Mouse (Mus musculus): ENCODE measurements around the gene Igf2bp1.

Gene Igf2bp1

DNA sequence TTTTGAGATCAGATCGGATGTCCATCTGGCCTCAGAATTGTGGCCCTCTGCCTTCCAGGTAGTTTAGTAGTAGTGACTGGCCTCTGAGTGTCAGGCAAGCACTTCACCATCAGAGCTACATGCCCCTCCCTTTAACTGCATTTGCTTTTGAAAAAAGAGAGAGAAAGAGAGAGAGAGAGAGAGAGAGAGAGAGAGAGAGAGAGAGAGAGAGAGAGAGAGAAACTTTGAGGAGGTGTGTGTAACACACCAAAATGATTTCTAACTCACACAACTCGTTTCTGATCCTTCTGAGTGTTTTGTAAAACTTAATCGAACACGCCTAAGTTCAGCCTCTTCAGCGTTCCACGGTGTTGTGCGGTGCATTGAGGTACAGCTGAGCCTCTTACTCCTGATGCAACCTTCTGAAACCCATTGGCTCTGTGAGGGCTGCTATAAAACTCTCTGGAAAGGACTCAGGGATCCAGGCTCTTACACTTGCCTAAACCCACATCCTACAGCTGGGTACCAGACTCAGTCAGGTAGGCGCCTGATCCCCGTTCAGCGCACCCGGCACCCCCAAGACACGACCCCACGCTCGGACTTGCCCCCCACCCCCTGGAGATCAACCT is 91.7 kb downstream of the Igf2bp1 start:
- H3K9me3 ChIP-seq (ENCODE audit: low read length), result no peaks in the 10 kb centered on the region
- peaks cover 55% of the 10 kb centered on the region for H3K27me3 ChIP-seq (ENCODE audit: insufficient read depth, low read length)
- peak overlapping the region; percentile 77 for H3K4me3 ChIP-seq (replicated peaks; ENCODE audit: low read length)
- no peaks in the 10 kb centered on the region for H3K36me3 ChIP-seq (ENCODE audit: insufficient read depth, low read length)
- TF ChIP-seq POU5F1 (IDR thresholded peaks at IDR 0.05; ENCODE audit: borderline replicate concordance, low read length) (no peak), CTCF (conservative IDR thresholded peaks at IDR 0.05; ENCODE audit: low read length) (no peak), NANOG (IDR thresholded peaks at IDR 0.05; ENCODE audit: borderline replicate concordance, low read length) (no peak)
- peaks cover 66% of the 10 kb centered on the region for H3K4me1 ChIP-seq (replicated peaks; ENCODE audit: low read depth, low read length)

DNA sequence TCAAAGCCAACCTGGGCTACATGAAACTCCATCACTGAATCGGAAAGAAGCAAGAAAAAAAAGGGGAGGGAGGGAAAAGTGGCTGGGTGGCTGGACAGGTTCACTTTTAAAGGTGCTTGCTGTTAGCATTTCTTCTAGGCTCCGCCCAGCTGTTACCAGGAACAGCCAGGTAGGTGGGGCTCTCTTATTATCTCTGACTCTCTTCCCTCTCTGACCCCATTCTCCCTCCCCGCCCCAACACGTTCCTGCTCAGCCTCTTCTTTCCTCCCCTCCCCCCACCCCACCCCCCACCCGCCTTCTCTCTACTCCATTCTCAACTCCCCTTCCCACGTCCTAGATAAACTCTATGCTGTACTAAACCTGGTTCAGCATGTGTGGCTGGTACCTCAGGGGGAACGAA is 94.2 kb downstream of the Igf2bp1 start:
- H3K4me1 ChIP-seq (replicated peaks; ENCODE audit: low read depth, low read length), result peaks cover 59% of the 10 kb centered on the region
- H3K4me3 ChIP-seq (replicated peaks; ENCODE audit: low read length), result peak overlapping the region; percentile 45
- H3K9me3 ChIP-seq (ENCODE audit: low read length), result no peaks in the 10 kb centered on the region
- H3K36me3 ChIP-seq (ENCODE audit: insufficient read depth, low read length), result no peaks in the 10 kb centered on the region
- peaks cover 39% of the 10 kb centered on the region for H3K27me3 ChIP-seq (ENCODE audit: insufficient read depth, low read length)
- TF ChIP-seq NANOG (IDR thresholded peaks at IDR 0.05; ENCODE audit: borderline replicate concordance, low read length) (no peak), CTCF (conservative IDR thresholded peaks at IDR 0.05; ENCODE audit: low read length) (no peak), POU5F1 (IDR thresholded peaks at IDR 0.05; ENCODE audit: borderline replicate concordance, low read length) (no peak)

DNA sequence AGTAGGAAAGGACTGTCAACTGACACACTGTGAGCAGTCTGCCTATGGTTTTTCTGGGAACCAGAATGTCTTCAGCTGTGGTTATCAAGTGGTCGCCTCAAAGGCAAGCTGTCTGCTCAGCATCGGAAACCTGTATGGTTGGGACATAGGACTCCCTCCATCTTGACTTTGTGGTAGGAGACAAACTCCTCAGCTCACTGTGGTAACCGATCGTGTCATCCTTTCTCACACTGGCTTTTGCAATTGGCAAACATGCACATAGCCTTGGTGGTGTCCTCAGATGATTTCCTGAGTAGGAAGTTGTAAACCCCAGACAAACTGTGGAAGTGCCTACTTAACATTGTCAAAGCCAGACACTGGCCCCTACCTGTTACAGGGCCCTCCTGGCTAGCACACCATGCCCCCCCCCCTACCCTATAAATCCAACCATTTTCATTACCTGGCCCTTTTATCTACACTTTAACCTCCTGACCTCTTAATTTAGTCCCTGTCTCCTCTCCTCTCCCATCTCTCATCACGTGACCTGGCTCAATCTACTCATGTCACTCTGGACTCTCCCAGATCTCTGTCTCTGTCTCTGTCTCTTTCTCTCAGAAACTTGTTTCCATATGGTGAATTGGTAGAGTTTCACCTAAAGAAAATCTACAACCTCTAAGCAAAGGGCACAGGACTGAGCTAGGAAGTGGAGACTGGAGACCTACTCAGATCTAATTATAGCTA is 97.8 kb downstream of the Igf2bp1 start:
- Histone ChIP-seq H3K9me3 (ENCODE audit: low read length) (no peaks in the 10 kb centered on the region), H3K27me3 (ENCODE audit: insufficient read depth, low read length) (peaks cover 6% of the 10 kb centered on the region), H3K4me3 (replicated peaks; ENCODE audit: low read length) (no peak overlapping the region), H3K36me3 (ENCODE audit: insufficient read depth, low read length) (no peaks in the 10 kb centered on the region), H3K4me1 (replicated peaks; ENCODE audit: low read depth, low read length) (peaks cover 25% of the 10 kb centered on the region)
- no peak for TF ChIP-seq POU5F1 (IDR thresholded peaks at IDR 0.05; ENCODE audit: borderline replicate concordance, low read length)
- TF ChIP-seq NANOG (IDR thresholded peaks at IDR 0.05; ENCODE audit: borderline replicate concordance, low read length), result no peak
- no peak for TF ChIP-seq CTCF (conservative IDR thresholded peaks at IDR 0.05; ENCODE audit: low read length)

Measured in E14TG2a.4 (cell line).